Mouse (Mus musculus): ENCODE data around the gene Clpb. TPM values are rescaled to one million over a fixed set of nuclear protein-coding genes. Genes with fewer than 3 reads are reported as not detected.

The Clpb gene
- polyA plus RNA-seq, 1 experiment from 2014 or later, result 34.6 TPM

Other genes with a start within 250 kb of the Clpb start
- gene Pde2a, start 241.9 kb upstream of the Clpb start, polyA plus RNA-seq (2016; fragmentation: Nextera tagmentation; extraction: Ambion mirVana), result 11.9 and 12.0 TPM in 2 replicates
- gene Art2b, start 78.0 kb upstream of the Clpb start, polyA plus RNA-seq (2016; fragmentation: Nextera tagmentation; extraction: Ambion mirVana), result 0.07 TPM in 1 of 2 replicates, not detected in the other
- 0.07 and 0.08 TPM in 2 replicates for gene Phox2a, start 154.7 kb downstream of the Clpb start, polyA plus RNA-seq (2016; fragmentation: Nextera tagmentation; extraction: Ambion mirVana)
- gene Inppl1, start 174.6 kb downstream of the Clpb start, polyA plus RNA-seq (2016; fragmentation: Nextera tagmentation; extraction: Ambion mirVana), result 6.9 and 7.4 TPM in 2 replicates
- 3.0 and 3.2 TPM in 2 replicates for gene Folr2, start 193.6 kb downstream of the Clpb start, polyA plus RNA-seq (2016; fragmentation: Nextera tagmentation; extraction: Ambion mirVana)
- 72.0 and 82.2 TPM in 2 replicates for gene Anapc15, start 200.1 kb downstream of the Clpb start, polyA plus RNA-seq (2016; fragmentation: Nextera tagmentation; extraction: Ambion mirVana)
- gene Folr1, start 207.2 kb downstream of the Clpb start, polyA plus RNA-seq (2016; fragmentation: Nextera tagmentation; extraction: Ambion mirVana), result 0.50 and 0.70 TPM in 2 replicates
- gene Lamtor1, start 242.3 kb downstream of the Clpb start, polyA plus RNA-seq (2016; fragmentation: Nextera tagmentation; extraction: Ambion mirVana), result 82.3 and 82.5 TPM in 2 replicates
- gene Tomt, start 242.7 kb downstream of the Clpb start, polyA plus RNA-seq (2016; fragmentation: Nextera tagmentation; extraction: Ambion mirVana), result 0.14 and 0.30 TPM in 2 replicates

Data from liver, embryonic 12.5 days (tissue).